Mouse (Mus musculus): ENCODE data around the gene Scamp3.
A peak's percentile ranks its signal among the peaks of the same experiment; 100 is the strongest.

Scamp3 gene

DNA sequence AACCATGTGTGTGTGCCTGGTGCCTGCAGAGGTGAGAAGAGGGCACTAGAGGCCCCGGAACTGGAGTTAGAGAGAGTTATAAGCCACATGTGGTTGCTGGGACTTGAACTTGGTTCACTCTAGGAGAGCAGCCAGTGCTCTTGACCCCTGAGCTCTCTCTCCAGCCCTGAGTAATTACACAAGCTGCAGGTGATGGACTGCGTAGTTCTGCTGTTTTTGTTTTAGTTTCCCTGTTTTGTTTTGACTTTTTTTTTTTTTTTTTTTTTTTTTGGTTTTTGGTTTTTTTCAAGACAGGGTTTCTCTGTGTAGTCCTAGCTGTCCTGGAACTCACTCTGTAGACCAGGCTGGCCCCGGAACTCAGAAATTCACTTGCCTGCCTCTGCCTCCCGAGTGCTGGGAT is 15.5 kb upstream of the Scamp3 start:
- ATAC-seq (ENCODE audit: insufficient number of reproducible peaks, low FRiP score, low TSS enrichment): no peak

DNA sequence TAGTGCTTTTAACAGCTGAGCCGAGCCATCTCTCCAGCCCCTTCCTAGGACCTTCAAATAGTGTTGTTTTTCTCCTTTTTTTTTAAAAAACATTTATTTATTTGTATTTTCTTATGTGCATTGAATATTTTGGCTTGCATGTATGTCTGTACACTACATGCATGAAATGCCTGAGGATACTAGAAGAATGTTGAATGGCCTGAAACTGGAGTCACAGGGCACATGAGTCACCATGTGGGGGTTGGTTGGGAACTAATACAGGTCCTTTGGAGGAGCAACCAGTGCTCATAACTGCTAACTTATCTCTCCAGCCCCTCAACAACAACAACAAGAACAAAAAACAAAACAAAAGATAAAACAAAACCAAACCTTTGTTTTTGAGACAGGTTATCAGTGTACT is 14.2 kb upstream of the Scamp3 start:
- ATAC-seq (ENCODE audit: insufficient number of reproducible peaks, low FRiP score, low TSS enrichment): no peak

DNA sequence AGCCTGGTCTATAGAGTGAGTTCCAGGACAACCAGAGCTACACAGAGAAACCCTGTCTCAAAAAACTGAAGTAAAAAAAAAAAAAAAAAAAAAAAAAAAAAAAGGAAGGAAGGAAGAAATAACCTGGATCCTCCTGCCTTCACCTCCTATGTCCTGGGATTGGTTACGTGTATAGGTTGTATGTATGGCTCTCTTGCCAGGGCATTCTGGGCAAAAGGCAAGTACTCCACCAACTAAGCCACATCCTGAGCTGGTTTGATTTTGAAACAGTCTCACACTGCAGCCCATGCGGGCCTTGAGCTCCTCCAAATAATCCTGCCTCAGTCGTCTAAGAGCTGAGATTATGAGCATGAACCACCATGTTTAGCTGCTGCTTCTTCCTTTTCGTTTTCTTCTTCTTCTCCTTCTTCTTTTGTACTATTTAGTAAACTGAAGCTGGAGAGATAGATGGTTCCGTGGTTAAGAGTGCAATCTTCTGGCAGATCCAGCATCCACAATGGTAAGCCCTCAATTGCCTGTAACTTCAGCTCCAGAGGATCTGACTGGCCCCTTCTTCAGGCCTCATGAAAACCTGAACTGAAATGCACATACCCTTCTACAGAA is 13.5 kb upstream of the Scamp3 start:
- ATAC-seq (ENCODE audit: insufficient number of reproducible peaks, low FRiP score, low TSS enrichment): no peak

DNA sequence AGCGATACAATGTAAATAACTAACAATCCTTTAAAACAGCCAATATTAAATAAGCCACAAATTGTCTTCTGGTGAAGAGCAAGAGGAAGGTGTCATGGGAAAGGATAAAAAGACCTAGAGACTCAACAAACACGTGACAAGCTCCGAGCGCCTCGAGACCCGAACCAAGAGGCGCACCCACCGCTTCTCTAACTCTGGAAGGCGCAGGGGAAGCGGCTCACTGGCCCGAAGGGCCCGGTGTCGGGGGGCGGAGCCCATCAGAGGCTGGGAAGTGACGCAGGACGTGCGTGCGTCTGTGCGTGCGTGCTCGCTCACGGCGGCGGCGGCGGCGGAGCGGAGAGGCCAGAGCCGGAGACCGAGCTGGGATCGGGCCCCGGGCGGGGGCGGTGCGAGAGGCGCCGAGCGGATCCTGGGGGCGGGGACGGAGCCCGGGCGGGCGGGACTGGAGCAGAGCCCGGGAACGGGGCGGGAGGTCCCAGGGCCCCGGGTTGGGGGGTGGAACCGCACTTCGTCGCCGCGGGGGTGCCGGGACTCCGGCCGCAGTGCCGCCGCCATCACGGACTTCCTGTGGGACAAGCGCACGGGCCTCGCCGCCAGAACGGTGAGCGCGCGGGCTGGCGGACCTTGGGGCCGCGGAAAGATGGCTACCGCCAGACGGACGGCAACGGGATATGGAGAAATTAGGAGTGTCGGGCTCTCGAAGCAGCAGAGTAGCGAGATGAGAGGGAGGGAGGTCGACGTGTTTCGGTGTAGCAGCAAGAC is 12.6 kb upstream of the Scamp3 start, which contains the start of gene Clk2:
TSS of gene Clk2 (plus strand) at position 290 of the 762 bp plus-strand sequence.
- peak; percentile 95 for ATAC-seq (ENCODE audit: insufficient number of reproducible peaks, low FRiP score, low TSS enrichment)

DNA sequence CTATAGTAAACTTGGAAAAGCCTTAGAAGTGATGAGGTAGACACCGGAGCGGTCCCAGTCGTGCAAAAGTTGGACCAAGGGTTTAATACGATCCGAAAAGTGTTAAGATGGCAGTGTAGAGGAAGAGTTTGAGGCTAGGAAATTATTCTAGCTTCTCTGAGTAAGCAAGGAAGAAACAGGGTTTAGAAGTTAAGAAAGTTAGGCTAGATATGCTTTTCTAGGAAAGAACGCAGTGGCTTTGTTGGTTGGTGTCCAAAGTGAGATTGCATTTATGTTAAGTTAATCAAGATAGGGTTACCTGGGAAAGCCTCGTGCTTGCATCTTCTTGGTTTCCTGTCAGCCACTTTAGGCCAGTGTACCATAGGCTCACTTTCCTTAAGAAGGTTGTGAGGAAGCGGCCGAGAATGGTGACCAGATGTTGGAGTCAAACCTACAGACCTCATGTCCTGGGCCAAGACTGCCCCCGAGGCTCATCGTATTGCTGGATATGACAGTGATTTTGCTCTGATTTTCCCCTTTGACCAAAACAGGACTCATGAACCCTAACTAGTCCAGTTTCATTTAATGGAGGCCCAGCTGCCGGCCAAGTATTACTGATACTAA is 11.9 kb upstream of the Scamp3 start:
- no peak for ATAC-seq (ENCODE audit: insufficient number of reproducible peaks, low FRiP score, low TSS enrichment)

DNA sequence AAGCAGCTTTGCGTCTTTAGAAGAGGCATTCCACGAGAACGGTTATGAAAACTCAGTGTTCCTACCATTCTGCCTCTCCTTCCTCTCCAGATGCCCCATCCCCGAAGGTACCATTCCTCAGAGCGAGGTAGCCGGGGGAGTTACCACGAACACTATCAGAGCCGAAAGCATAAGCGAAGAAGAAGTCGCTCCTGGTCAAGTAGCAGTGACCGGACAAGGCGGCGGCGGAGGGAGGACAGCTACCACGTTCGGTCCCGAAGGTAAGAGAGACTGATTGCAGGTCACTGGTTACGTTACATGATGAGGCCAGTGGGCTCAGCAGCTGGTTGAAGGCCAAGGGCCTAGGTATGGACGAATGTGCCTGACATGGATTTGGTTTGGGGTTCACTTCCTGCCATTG is 10.3 kb upstream of the Scamp3 start:
- no peak for ATAC-seq (ENCODE audit: insufficient number of reproducible peaks, low FRiP score, low TSS enrichment)

DNA sequence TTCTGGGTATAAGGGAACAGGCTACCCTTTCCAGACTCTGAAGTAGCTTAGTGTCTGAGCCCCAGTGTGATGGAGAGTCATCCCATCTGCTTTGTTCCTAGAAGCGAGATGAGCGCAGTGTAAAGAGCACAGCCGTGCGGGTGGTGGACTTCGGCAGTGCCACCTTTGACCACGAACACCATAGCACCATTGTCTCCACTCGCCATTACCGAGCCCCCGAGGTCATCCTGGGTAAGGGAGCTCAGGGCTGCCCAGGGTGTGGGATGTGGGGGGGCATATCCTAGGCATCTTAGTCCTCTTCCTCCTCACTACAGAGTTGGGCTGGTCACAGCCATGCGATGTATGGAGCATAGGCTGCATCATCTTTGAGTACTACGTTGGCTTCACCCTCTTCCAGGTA is 2.4 kb upstream of the Scamp3 start:
- ATAC-seq (ENCODE audit: insufficient number of reproducible peaks, low FRiP score, low TSS enrichment): no peak

DNA sequence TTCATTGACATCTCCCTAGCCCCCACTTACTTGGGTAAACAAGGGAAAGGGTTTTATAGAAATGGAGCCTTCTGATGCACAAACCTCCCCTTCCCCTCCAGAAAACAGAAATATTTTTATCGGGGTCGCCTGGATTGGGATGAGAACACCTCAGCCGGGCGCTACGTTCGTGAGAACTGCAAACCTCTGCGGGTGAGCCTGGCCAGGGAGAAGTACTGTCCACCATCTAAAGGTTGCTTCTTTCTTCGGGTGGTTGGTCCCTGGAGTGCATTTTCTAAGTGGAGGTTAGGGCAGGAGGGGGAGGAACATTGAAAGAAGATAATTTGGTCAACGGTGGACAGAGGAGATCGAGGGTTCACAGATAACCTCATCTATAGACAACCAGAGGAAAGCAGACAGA is 1.7 kb upstream of the Scamp3 start:
- ATAC-seq (ENCODE audit: insufficient number of reproducible peaks, low FRiP score, low TSS enrichment): no peak

DNA sequence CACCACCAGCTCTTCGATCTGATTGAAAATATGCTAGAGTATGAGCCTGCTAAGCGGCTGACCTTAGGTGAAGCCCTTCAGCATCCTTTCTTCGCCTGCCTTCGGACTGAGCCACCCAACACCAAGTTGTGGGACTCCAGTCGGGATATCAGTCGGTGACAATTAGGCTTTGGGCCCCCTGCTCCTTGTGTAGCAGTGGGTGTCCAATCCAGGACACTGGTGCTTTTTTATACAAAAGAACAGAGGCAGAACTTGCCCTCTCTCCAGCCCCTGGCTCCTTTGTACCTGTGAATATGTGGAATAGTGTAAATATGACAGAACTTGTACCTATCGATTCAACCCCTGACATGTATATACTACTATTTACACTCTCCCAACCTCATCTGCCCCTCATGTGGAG is 852 bp upstream of the Scamp3 start:
- ATAC-seq (ENCODE audit: insufficient number of reproducible peaks, low FRiP score, low TSS enrichment): no peak

DNA sequence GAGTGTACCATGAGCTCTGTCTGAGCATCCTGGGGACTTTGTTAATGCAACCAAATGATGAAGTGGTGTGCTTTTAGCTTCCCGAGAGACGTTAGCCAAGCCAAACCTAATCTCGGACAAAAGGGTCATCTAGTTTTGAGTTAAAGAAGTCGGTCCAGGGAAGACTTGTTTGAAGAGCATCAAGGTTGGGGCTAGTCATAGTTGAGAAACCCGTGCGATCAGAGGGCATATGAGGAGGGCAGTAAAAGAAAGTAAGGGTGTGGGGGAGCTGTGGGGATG is 773 bp downstream of the Scamp3 start:
- no peak for ATAC-seq (ENCODE audit: insufficient number of reproducible peaks, low FRiP score, low TSS enrichment)

DNA sequence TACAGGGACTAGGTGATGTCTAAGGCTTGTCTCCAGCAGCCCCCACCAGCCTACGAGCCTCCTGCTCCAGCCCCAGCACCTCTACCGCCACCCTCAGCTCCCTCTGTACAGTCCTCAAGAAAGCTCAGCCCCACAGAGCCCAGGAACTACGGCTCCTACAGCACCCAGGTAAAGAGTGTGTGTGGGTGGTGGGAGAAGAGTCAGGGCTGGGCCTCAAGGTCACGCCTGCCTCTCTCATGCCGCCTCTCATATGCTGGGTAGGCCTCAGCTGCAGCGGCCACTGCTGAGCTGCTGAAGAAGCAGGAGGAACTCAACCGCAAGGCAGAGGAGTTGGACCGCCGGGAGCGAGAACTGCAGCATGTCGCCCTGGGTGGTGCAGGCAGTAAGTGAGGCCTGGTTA is 1.8 kb downstream of the Scamp3 start:
- no peak for ATAC-seq (ENCODE audit: insufficient number of reproducible peaks, low FRiP score, low TSS enrichment)

DNA sequence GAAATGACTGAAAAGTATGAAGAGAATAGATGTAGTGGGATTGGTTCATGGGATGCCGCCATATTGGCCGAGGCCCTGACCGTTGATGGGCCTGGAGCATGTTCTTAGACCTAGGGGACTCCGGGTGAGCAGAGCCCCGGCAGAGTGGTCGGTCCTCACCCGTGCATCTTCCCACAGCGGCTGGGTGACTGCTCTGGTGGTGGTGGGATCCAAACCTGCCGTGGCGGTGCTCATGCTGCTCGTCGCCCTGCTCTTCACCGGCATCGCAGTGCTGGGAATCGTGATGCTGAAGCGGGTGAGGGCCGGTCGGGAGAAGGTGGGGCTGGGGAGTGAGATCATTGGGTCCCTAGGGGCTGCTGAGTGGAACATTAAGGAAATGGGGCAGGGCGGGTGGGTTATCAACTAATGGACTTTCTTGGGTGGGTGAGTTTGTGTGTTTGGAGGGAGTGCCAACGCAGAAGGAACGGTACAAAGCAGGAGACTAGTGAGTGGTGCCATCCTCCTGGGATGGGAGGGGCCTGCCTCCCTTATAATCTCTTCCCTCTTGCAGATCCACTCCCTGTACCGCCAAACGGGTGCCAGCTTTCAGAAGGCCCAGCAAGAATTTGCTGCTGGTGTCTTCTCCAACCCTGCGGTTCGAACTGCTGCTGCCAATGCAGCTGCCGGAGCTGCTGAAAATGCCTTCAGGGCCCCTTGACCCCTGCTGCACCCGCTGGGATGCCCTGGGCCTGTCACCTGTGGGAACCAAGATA is 4.7 kb downstream of the Scamp3 start:
- no peak for ATAC-seq (ENCODE audit: insufficient number of reproducible peaks, low FRiP score, low TSS enrichment)

DNA sequence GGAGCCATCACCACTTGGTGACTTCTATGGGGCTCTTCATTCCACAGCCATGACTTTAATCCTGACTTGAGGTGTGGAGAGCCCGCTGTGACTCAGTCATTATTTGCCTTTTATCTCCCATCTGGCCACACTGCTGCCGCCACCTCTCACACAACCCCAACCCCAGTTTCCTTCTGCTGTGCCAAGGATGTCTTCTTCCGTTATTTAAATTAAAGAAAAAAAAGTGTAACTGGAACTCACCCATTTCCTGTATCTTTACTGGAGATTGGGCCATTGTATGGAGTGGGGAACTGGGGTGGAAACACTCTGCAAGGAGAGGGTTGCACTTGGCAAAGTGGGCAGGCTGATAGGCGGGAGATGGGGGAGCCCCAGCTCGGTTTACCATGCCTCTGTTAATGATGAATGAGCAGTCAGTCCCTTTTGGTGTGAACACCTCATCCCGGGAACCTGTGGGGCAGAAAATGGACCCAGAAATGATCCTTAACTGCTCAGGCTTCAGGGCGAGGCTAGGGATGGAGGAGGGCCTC is 5.3 kb downstream of the Scamp3 start:
- 0 out of 2 replicates have a peak, but pooled peaks have one; percentile 0 for ATAC-seq (ENCODE audit: insufficient number of reproducible peaks, low FRiP score, low TSS enrichment)

DNA sequence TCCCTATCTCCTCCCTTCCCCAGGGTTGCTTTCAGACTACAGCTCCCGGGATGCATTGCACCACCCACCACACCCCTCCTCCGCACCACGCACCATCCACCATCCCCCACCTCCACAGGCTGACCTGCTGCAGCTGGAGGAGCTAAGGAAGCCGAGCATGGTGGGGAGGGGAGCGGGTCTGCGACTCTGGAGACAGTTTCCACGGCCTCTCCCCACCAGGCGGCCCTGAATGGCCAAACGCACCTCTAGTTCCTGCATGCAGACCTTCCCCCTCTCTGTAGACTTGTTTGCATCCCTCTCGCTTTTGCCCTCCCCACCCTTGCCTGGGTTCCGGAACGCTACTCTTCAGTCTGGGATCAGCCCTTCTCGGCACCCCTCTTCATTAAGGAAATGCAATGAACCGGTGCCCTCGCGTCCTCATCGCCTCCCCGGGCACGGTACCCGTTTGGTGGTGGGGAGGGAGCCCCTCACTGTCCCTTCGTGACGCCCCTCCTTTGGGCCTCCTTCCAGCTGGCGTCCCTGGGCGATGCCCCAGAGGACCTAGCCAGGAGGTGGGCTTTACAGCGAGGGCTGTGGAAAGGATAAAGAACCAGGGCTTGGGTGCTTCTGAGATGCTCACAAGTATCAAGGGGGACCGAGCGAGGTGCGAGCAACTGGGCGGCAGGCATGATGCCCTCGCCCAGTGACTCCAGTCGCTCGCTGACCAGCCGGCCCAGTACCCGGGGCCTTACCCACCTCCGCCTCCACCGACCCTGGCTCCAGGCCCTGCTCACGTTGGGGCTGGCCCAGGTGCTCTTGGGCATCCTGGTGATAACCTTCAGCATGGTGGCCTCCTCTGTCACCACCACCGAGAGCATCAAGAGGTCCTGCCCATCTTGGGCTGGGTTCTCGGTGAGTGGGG is 6.0 kb downstream of the Scamp3 start, which contains the start of gene Fam189b:
TSS of gene Fam189b (plus strand) at position 86 of the 901 bp plus-strand sequence.
- peak; percentile 89 for ATAC-seq (ENCODE audit: insufficient number of reproducible peaks, low FRiP score, low TSS enrichment)

DNA sequence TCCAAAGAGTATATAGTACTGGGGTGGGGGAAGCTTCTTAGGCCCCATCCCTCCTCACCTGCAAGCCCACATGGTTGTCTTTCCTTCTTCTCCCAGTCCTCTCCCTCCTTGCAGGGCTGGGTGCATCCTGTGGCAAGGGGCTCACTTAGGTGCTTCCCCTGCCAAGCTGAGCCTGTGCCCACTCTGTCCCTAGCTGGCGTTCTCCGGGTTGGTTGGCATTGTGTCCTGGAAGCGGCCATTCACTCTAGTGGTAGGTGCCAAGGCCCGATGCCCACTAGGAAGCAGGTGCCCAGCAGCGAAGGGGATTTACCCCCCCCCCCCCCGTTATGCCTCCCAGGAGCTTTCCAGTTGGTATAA is 6.7 kb downstream of the Scamp3 start:
- no peak for ATAC-seq (ENCODE audit: insufficient number of reproducible peaks, low FRiP score, low TSS enrichment)

DNA sequence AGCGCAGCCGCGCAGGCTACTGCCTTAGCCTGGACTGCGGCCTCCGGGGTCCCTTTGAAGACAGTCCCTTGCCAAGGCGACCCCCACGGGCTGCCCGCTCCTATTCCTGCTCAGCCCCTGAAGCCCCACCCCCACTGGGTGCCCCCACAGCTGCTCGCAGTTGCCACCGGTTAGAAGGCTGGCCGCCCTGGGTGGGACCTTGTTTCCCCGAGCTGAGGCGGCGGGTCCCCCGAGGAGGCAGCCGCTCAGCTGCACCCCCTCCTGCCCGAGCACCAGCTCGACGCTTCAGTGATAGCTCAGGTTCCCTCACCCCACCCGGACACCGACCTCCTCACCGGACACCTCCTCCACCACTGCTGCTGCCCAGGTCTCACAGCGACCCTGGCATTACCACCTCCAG is 9.9 kb downstream of the Scamp3 start:
- no peak for ATAC-seq (ENCODE audit: insufficient number of reproducible peaks, low FRiP score, low TSS enrichment)

DNA sequence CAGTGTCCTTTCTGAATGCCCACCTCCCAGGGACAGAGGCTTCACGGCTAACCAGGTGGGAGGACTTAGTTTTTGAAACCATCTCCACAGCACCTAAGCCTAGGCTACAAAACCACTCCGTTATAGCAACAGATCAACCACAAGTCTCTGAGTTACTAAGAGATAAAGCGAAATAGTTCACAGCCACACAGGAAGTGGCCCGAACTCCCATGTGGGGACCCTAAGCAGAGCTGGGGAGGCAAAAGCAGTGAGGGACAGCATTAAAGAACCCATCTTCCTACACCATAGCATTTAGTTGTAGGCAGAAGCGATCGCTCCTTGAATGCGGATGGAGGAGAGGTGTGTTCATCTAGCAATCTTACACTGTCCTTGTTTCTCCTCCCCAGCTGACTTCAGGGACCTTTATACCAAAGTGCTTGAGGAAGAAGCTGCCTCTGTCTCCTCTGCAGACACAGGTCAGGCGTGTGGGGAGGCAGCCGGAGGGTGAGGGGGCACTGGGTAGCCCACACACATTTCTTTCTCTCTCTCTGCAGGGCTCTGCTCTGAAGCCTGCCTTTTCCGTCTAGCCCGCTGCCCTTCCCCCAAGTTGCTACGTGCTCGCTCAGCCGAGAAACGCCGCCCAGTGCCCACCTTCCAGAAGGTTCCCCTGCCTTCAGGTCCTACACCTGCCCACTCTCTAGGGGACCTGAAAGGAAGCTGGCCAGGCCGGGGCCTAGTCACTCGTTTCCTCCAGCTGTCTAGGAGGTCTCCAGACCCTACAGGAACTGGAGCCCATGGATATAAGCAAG is 10.6 kb downstream of the Scamp3 start:
- no peak for ATAC-seq (ENCODE audit: insufficient number of reproducible peaks, low FRiP score, low TSS enrichment)

DNA sequence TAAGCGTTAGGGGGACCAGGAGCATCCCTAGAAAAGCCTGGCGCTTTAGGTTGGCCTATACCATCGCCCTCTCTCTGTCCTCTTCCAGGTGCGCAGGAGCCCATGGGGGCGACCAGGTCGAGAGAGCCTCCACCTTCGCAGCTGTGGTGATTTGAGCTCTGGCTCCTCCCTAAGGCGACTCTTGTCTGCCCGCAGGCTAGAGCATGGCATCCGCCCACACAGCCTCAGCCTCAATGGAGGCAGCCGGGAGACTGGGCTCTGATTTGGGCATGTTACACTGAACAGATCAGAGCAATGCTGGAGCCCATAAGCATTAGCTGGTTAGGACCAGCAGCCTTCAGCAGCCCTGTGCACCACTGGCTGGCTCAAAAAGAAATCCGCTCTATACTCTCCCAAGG is 11.2 kb downstream of the Scamp3 start:
- ATAC-seq (ENCODE audit: insufficient number of reproducible peaks, low FRiP score, low TSS enrichment): no peak

DNA sequence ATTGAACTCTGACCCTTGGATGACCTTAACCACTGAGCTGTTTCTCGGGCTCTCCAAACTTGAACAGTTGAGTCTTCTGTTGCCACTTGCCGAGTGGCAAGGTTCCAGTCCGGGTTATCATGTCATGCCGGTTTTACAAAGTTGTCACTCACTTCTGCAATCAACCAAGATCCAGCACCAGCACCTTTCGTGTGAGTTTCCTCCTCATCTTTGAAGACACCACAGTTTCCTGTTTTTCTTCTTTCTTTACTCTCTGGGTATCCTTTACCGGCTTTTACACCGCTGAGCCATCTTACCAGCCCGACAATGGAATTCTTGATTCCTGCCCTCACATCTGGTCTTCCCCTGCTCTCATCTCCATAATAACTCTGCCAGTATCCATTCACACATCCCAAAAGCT is 13.2 kb downstream of the Scamp3 start:
- no peak for ATAC-seq (ENCODE audit: insufficient number of reproducible peaks, low FRiP score, low TSS enrichment)
